Mouse (Mus musculus) spleen, adult 2 months (tissue): ENCODE measurements around the gene Ndrg2. TPM values are rescaled to one million over a fixed set of nuclear protein-coding genes. Genes with fewer than 3 reads are reported as not detected.

Source experiments
- DNase-seq, 2 experiments: peaks; one replicate each; pipeline versions ENCODE4 v3.0.0 to v3.0.0-alpha.2; 2012 to 2021; ENCODE audit warnings: low spot score in 2 of 2, low read depth in 1 of 2
- H3K27ac ChIP-seq: fragments of 200-500 bp; 2 replicates; pipeline ENCODE4 v1.5.1; 2012; ENCODE audit warnings: low read length, inconsistent platforms; ENCODE audit not compliant: insufficient read depth
- H3K27me3 ChIP-seq: fragments of 200-500 bp; 2 replicates; pipeline ENCODE4 v1.6.1; 2012; ENCODE audit warnings: mild to moderate bottlenecking, moderate library complexity, low read length, inconsistent platforms; ENCODE audit not compliant: control insufficient read depth, insufficient read depth
- H3K36me3 ChIP-seq: fragments of 200-500 bp; 2 replicates; pipeline ENCODE4 v1.6.1; 2012; ENCODE audit warnings: mild to moderate bottlenecking, low read length, inconsistent platforms; ENCODE audit not compliant: control insufficient read depth, insufficient read depth
- H3K4me1 ChIP-seq: fragments of 200-500 bp; 2 replicates; pipeline ENCODE4 v1.6.1; 2011; ENCODE audit warnings: inconsistent platforms; ENCODE audit not compliant: control insufficient read depth, insufficient read depth, insufficient read length
- H3K4me3 ChIP-seq: fragments of 200-500 bp; 2 replicates; pipeline ENCODE4 v1.5.1; 2011; ENCODE audit warnings: mild to moderate bottlenecking, inconsistent platforms; ENCODE audit not compliant: insufficient read depth, insufficient read length; ENCODE audit errors: extremely low read depth
- CTCF ChIP-seq: fragments of 200-500 bp; IDR thresholded peaks from 2 replicates; pipeline ENCODE4 v1.5.1; 2011; ENCODE audit warnings: mild to moderate bottlenecking, inconsistent platforms; ENCODE audit not compliant: insufficient read depth, insufficient read length, insufficient replicate concordance; ENCODE audit errors: extremely low read depth
- POLR2A ChIP-seq: fragments of 200-500 bp; IDR thresholded peaks from 2 replicates; pipeline ENCODE4 v1.6.1; 2011; ENCODE audit warnings: low read depth, low read length, inconsistent platforms
- WGBS: fragments of 180-500 bp; shearing (Covaris S2); methylation state at CpG from one replicate; pipeline ENCODE4 v1.1.7; 2018; 5-methylcytosine and 5-hydroxymethylcytosine counted together
- polyA plus RNA-seq: library from polyadenylated mRNA; depleted of rRNA; stranded (reverse); fragments of >200 nt; gene quantifications from 2 replicates; pipeline ENCODE4 v1.2.3, GENCODE M21; 2012

Gene Ndrg2
- polyA plus RNA-seq, 1 experiment: 21.0 TPM

DNA sequence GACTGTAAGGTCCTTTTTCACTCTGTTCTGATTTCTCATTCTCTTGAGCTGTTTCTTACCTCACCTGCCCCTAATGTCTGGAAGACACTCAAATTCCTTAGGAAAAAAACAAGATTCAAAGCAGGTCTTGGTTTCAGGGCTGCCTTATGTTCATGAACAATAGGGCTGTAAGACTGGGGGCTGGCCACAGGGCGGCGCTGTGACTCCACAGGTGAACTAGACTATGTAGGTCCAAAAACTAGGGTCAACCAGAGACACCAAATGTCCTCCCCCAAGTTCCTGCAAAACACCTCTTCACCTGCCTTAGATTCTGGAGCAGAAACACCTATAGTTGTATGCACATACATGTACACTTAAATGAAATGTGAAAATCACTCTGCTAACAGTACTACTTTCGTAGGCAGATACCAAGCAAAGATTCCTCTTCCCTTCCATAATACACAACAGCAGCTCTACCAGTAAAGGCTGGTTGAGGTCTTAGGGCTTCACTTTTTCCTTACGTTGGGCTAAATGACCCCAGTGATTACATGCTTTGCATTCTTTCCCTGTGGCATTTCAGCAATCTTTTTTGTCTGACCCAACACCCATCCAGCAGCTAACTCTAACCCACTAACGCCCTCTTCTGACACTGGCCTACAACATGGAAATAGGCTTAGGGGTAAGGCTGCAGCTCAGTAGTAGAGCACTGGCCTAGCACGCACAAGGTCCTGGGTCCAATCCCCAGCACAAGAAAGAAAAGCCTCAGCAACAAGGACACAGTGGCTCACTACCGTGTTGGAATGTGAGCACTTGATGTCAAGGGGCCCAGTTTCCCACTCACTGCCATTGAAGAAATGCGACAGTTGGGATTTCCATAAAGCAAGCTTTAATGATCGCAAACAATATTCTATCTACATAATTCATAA is 10.9 kb downstream of the Ndrg2 start:
- Histone ChIP-seq H3K4me1 (no peaks in the 10 kb centered on the region), H3K27ac (no peak overlapping the region), H3K27me3 (no peaks in the 10 kb centered on the region), H3K36me3 (no peaks in the 10 kb centered on the region), H3K4me3 (no peak overlapping the region)
- 65% methylated on average over 9 of the region's 9 CpGs for WGBS
- TF ChIP-seq CTCF: peak; percentile 86; the same call in 1 of the 2 replicates
- TF ChIP-seq POLR2A: no peak
- DNase-seq: peak; percentile 26 to 65

DNA sequence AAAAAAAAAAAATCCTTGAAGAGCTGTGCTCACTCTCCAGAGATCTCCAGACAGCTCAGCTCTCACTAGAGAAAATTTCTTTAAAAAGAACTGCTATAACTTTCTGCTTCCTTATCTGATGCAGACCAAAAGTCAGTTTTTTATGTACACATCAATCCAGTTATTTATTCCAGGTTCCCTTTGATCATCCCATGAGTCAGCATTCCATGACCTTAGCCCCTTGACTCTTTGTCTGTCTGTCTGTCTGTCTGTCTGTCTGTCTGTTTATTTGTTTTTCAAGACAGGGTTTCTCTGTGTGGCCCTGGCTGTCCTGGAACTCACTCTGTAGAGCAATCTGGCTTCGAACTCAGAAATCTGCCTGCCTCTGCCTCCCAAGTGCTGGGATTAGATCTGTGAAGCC is 14.6 kb downstream of the Ndrg2 start:
- no peak for TF ChIP-seq POLR2A
- TF ChIP-seq CTCF: no peak
- WGBS: 84% methylated on average over 1 of the region's 1 CpGs
- H3K27me3 ChIP-seq: no peaks in the 10 kb centered on the region
- H3K4me1 ChIP-seq: no peaks in the 10 kb centered on the region
- no peaks in the 10 kb centered on the region; the same call in 1 of the 2 replicates for H3K36me3 ChIP-seq
- H3K4me3 ChIP-seq: no peak overlapping the region
- no peak overlapping the region for H3K27ac ChIP-seq
- no peak for DNase-seq

GRCm38 (mm10) chr14:51896539-51897170 is 17.3 kb downstream of the Ndrg2 start:
- TF ChIP-seq POLR2A (no peak), CTCF (no peak)
- H3K27ac ChIP-seq: no peak overlapping the region
- no peak overlapping the region for H3K4me3 ChIP-seq
- no peaks in the 10 kb centered on the region for H3K4me1 ChIP-seq
- H3K27me3 ChIP-seq: no peaks in the 10 kb centered on the region
- no peak for DNase-seq
- 88% methylated on average over 8 of the region's 8 CpGs for WGBS
- H3K36me3 ChIP-seq: peaks cover 2% of the 10 kb centered on the region

- H3K36me3 ChIP-seq: peaks cover 8% of the 10 kb centered on the region
- H3K4me3 ChIP-seq: no peak overlapping the region
- DNase-seq: no peak
- no peak overlapping the region for H3K27ac ChIP-seq
- WGBS: 81% methylated on average over 6 of the region's 6 CpGs
- TF ChIP-seq CTCF (no peak), POLR2A (no peak)
- no peaks in the 10 kb centered on the region for H3K4me1 ChIP-seq
- H3K27me3 ChIP-seq: no peaks in the 10 kb centered on the region
These were observed 17.9 kb downstream of the Ndrg2 start for GRCm38 (mm10) chr14:51896019-51896418.

- no peak for TF ChIP-seq POLR2A
- TF ChIP-seq CTCF: no peak
- WGBS: 92% methylated on average over 14 of the region's 14 CpGs
These were observed 18.9 kb downstream of the Ndrg2 start for GRCm38 (mm10) chr14:51895071-51895470.

GRCm38 (mm10) chr14:51893809-51894208 is 20.1 kb downstream of the Ndrg2 start:
- 81% methylated on average over 3 of the region's 3 CpGs for WGBS
- Histone ChIP-seq H3K36me3 (peaks cover 26% of the 10 kb centered on the region), H3K27ac (no peak overlapping the region), H3K4me3 (no peak overlapping the region), H3K4me1 (no peaks in the 10 kb centered on the region), H3K27me3 (no peaks in the 10 kb centered on the region)
- no peak for DNase-seq
- TF ChIP-seq CTCF (no peak), POLR2A (no peak)

More at GRCm38 (mm10) chr14:51895071-51895470, 18.9 kb downstream of the Ndrg2 start:
- no peak for DNase-seq
- H3K4me3 ChIP-seq: no peak overlapping the region
- no peaks in the 10 kb centered on the region for H3K27me3 ChIP-seq
- H3K4me1 ChIP-seq: no peaks in the 10 kb centered on the region
- H3K27ac ChIP-seq: no peak overlapping the region
- H3K36me3 ChIP-seq: peaks cover 15% of the 10 kb centered on the region
